Mouse (Mus musculus) thymus, adult 2 months (tissue): ENCODE measurements at regions not wholly inside any gene's neighbourhood (a gene's known extent, or its start where the extent isn't known, plus 50 kb on each side); places are given as distances from the start of the nearest gene placed in this dataset.

Experiments used
- CTCF ChIP-seq: fragments of 200-500 bp; IDR thresholded peaks from 2 replicates; pipeline ENCODE4 v1.5.1; 2012; ENCODE audit warnings: mild to moderate bottlenecking, control low read depth, low read length, moderate library complexity, borderline replicate concordance; ENCODE audit not compliant: control insufficient read depth, poor library complexity, insufficient read depth; ENCODE audit errors: extremely low read depth
- POLR2A ChIP-seq: fragments of 200-500 bp; IDR thresholded peaks from 2 replicates; pipeline ENCODE4 v1.6.1; 2012; ENCODE audit warnings: mild to moderate bottlenecking, low read length, control low read depth, moderate library complexity; ENCODE audit not compliant: control insufficient read depth, poor library complexity, insufficient read depth; ENCODE audit errors: extremely low read depth

GRCm38 (mm10) chr12:25559601-25560000, 462.7 kb upstream of the Id2 start:
- TF ChIP-seq CTCF (no peak), POLR2A (no peak)
